Mouse (Mus musculus) layer of hippocampus, adult 18-20 months (tissue): ENCODE results near the gene Slc1a2. TPM values are rescaled to one million over a fixed set of nuclear protein-coding genes. Genes with fewer than 3 reads are reported as not detected.

Experiments used
- DNase-seq, 2 experiments: peaks; one replicate each; pipeline ENCODE4 v3.0.0; 2022; ENCODE audit warnings: low spot score in 2 of 2
- total RNA-seq, 2 experiments: library from RNA; stranded (reverse); gene quantifications; 2 replicates each; pipeline ENCODE4 v1.2.3; 2021

Slc1a2 gene
- total RNA-seq, 2 experiments from 2014 or later, result 1,741 to 1,763 TPM

DNA sequence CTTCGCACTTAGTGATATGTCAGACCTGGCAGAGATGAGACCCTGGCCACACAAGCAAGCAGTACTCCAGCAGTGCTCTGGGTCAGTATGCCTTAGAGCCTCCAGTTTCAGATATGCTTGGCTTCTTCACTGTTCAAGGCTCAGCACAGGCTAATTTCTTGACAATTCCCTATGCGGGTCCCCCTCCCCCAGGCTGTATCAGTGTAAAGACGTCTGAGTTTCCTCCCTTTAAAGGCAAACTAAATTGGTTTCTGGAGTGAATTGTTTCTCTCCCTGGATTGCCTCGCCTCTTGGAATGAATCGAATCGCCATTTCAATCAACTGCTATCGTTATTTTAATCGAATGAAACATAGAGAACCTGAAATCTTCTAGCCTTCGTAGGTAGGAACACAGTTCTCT lies 4.5 kb downstream of the Slc1a2 start:
- DNase-seq, result no peak

DNA sequence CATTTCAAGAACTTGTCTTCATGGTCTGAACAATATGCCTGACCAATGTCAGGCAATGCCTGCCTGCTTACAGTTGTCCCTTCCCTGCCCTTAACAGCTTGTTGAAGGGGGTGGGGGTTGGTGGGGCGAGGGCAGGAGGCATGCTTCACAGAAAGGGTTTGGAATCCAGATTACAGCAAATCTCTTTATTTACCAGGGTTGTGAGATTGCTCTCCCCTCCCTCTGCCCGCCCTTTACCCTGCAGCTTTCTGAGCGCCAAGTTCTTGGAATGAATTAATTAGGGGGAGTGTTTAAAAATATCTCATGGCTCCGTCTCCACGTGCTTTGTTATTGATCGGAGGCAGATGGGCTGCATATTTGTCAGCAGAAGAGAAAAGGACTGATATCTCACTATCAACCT lies 4.9 kb downstream of the Slc1a2 start:
- DNase-seq, result no peak

DNA sequence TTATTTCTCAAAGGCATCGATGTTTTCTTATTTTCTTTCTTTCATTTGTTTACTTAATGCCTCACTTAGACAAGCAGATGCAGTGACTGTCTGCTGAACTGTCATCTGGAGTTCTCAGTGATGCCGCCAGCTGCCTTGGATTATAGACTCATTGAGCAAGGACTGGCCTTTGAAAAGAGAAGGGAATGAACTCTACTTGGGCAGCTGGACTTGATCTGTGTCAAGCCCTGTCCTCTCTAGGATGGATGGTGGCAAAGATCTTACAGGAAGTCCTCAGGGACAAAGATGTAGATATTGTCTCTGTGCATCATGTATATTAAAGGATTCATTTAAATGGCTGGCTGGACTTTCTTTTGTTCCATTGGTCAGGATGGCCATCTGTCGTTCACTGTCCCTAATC lies 5.4 kb downstream of the Slc1a2 start:
- DNase-seq, result no peak

DNA sequence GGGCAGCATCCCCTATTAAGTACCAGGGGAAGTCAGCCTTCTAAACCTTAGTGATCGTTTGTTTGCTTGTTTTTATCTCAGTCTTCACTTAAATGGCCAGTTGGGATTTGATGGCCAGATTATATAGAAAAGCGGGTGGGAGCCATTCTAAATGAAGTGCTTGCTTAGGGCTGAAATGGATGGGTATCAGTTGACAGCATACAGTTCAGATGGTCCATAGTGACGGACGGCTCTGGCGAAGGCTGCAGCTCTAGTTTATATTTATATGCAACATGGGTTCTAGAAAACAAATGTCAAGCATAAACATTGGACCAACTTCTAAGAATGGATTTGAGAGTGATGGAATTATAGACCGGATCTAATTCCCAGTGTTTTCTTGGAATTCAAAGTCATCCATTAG lies 9.5 kb downstream of the Slc1a2 start:
- DNase-seq, result no peak

DNA sequence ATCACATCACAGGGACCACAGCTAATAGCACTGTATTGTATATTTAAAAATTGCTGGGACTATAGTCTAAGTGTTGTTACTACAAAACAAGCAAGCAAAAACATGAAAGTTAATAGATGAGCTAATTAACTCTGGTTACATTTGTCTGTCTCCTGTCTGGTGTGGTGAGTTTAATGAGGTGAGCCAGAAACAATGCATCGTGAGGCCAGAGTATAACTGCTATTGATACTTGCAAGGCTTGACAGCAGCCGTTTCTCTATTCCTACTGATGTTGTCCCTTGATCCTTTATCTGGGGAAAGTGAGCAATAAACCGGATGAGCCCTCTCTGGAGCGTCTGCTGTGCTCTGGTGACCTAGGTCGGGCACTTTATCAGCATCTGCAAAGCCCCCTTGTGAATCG lies 11.1 kb downstream of the Slc1a2 start:
- DNase-seq, result no peak

DNA sequence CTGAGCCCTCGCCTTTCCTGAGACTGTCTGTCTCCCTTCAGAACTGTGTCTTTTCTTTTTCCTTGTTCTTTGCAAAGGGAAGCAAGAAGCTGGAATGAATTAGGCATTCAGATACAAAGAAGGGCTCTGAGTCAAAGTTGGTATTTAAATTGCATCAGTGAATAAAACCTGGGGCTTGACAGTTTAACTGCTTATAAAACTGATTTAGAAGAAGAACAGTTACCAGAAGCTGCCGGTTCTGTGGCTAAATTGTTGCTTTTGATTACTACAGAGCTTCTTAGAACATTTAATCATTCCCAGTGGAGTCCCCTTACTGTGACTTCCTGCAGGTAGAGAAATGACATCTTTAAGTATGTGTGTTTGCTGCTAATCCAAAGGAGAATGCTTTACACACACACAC lies 16.1 kb downstream of the Slc1a2 start:
- no peak for DNase-seq

DNA sequence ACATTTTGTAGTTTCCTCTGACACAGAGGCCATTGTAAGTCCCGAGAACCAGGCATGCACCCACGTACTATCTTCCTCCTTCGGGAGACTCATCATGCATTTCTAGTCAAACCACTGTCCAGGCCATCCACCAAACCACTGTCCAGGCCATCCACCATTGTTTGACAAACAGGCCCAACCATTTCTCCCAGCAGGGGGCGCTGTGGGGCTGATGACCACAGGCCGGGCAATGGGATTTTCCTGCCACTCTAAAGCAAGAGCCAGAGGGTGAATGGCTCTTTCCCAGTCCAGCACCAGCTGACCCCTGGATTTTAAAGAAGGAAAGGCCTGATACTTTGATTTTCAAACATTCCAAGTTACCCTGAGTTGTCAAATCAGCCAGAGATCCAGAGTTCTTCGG lies 16.8 kb downstream of the Slc1a2 start:
- DNase-seq, result peak in 1 of 2 experiments; percentile 65

DNA sequence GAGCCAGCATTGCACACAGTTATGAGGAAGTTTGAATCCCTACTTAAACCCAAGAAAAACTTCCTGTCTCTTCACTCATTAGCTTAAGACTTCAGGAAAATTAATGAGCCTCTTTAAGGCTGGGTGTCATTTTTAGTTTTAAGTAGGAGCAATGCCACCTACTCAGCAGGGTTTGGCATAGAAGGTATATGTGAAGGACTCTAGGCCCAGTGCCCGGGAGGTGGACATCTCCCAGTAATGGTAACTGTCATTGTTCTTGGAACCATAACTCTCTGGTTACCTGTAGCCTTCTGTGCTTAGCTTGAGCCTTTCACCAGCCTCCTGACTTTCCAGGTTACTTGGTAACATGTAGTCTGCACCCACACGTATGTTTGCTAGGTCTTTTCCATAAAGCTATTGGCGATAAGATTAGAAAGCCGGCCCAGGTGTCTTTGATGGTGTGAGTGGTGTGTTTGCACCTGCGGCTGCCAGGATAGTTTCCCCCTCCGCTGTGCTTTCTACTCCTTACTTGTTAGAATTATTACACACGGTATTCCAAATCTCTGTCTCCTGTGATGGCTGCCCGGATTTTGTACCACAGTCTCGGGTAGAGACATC lies 18.4 kb downstream of the Slc1a2 start:
- DNase-seq, result no peak

DNA sequence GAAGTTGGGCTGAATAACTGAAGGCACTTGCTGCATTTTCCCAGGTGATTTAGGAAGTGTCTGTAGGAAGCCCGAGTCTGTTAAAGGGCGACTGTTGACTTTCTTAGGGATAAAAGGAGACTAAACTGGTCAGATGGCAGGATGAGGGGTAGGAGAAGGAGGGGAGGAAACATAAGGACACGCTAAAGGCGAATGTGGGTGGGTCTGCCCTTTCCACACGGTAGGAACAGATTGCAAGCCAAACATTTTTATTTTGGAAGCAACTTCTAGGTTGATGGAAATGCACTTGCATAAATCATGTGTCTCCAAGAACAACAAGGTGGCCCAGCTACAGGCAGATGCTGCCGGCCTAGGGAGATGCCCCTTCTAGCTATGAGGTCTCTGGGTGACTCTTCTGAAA lies 18.9 kb downstream of the Slc1a2 start:
- no peak for DNase-seq

DNA sequence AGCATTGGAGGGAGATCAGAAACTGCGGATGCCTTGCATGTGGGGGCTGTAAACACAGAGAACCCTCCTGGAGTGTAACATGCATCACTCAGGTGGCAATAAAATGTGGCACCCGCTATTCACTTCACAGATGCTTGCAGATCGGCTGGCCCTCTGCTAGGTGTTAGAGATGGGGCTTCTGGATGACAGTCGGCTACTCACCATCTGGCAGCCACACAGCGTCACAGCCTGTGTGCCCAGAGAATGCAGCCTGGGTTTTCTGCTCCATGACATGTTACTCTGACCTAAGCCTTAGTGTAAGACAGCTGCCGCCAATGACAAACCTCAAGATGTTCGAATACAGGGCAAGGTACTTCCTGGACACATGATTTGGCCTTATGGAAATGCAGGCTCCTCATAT lies 22.9 kb downstream of the Slc1a2 start:
- DNase-seq, result no peak

DNA sequence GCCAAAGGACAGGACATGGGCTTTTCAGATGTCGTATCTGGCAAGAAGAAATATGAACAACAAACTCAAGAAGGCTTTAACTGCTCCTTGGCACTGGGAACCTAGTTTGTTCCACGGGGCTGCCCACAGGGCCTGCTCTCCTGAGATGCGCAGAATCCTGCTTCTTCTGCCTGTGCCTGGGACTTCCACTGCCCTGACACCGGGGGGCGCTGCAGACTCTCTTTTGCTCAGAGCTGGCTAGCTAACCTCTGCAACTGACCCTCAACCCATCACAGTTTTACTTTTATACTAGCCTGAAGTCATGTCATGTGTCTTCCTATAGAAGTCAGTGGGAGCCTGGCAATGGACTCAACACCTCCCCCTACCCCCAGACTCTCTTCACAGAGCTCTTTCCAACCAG lies 23.7 kb downstream of the Slc1a2 start:
- peak in 1 of 2 experiments; percentile 57 for DNase-seq

DNA sequence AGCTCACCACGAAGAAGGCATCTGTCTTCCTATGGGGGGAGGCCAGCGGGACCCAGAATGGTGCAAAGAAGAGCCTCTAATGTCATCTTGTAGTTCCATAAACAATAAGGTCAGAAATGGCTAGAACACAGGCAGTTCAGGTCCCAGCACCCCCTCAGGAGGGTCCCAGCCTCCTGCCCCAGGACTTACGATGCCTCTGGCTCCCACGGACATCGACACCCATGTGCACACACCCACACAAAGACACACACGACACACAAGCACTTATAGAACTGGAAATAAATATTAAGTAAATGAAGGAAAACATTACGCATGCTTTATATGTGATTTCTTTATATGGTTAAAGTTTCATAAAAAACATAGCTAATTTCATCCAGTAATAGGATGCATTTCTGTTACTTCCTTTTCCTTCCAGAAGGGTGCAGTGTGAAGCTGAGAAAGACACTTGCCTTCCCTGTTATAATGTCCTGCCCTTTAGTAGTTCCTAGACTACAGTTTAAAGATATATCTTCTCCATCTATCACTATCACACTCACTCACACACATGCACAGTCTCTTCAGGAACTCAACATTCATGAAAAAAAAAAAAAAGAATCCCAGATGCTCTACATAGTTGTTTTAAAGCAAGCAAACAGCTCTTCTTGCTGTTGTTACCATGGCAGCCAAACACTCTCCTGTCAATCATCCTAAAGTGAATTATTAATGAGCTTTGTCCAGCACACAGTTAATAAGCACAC lies 27.1 kb downstream of the Slc1a2 start:
- no peak for DNase-seq

DNA sequence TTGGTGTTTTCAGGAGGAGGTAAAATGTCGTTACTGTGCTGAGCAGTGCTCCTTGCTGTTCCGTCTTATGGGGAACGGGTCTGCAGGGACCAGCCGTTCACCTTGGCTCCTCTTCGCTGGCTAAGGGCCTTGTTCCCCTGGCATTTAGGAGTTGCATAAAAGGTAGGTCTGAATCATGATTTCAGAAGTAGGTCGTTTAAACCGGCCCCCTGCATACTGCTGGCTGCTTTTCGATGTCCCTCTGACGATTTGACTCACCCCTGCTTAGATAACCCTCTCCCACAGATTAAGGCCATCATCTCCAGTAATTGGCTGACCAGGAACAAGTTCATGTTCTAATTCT lies 27.6 kb downstream of the Slc1a2 start:
- DNase-seq, result no peak

DNA sequence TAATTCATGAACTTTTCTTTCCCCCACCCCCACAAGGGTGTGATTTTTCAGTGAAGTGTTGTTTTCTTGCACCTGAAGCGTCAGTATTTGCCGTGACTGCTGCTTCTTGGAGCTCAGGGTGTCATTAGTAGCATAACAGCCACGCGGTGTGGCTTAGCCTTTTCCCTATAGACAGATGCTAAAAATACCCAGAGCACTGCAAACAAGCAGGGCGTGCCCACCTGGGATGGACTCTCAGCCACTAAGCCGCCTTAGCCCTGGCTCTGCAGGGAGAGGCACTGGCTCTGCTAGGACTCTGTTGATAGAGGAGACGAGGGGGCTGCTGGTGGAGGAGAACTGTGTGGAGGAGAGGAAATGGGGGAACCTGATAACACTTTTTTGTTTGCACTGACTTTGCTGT lies 35.1 kb downstream of the Slc1a2 start:
- no peak for DNase-seq

DNA sequence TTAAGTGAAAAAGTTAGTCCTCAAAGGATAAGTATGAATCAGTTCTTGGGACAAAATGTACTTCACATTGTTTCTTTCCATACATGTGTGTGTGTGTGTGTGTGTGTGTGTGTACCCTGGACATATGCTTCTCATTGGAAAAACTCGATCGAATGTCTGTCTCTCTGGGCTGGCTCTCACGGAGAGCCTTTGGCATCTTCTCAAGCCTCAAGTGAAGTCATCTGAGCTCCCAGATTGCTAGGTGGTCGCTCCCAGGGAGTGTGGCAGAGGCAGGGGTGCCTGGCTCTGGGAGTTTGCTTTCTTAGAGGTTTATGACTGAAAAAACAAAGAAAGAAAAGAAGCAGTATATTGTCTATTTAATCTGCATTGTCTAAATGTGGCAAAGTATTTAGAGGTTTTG lies 36.3 kb downstream of the Slc1a2 start:
- no peak for DNase-seq

DNA sequence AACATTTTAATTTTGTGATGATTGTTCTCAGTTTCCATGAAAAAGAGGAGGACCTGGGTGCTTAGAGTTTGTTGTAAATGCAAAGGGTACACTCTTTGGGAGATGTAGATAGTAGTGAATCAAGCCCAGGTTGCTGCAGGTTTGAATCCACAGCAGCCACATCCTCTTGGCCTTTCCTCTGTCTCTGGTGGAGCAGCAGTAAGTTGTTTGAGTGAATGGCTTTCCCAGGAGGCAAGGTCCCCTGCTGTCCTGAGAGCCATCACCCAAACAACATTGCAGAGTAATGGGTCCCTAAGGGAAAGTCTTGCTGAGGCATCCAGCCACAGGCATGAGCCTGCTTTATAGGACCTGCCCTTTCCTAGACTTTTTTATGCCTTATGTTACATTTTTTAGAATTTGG lies 37.1 kb downstream of the Slc1a2 start:
- no peak for DNase-seq

DNA sequence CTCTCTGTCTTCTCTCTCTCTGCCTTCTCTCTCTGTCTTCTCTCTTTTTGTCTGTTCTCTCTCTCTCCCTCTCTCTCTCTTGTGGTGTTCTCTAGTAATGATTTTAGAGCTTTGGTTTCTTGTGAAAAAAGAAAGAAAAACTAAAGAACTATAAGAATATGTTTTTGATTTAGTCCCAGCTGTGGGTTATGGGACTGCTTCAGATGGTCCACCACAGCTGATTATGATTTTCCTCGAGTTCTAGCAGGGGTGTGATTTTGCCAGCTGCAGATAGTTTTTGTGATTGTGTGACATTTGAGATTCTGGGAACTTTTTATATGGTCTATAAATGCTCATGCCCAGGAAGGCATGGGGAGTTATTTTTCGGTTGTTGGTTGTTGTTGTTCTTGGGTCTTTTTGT lies 39.3 kb downstream of the Slc1a2 start:
- no peak for DNase-seq

DNA sequence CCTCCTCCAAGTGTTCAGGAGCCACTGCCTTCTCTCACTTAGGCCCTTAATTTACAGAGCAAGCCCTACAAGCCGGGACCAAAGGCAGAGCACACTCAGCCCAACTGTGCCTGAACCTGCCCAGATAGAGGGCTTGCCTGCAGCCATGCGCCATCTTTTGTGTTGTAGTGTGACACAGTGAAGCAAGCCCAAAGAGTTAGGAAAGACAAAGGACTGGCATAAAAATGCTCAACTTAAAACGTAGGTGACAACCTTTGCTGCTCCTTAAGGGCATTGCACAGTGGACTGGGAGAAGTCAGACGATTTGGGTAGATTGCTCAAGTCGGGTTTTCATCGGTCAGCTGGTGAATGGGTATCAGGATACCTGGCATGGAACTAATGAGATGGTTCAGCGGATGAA lies 41.5 kb downstream of the Slc1a2 start:
- no peak for DNase-seq

DNA sequence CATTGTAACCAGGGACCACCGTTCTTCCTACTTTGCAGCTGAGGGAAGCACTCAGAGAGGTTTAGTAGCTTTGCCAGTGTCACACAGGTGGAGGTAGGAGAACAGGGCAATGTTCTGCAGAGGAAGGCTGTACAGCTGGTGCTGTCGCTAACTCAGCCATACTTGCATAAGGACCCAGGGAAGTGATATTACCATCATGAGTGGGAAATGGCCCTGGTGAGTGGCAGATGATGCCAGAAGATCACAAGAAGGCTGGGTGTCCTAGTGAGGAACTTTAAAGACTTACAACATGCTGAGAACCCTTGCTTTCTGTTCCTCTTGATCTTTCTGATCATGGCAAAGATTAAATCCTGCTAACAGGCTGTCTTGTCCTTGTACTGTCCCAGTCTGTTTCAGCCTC lies 42.2 kb downstream of the Slc1a2 start:
- no peak for DNase-seq

DNA sequence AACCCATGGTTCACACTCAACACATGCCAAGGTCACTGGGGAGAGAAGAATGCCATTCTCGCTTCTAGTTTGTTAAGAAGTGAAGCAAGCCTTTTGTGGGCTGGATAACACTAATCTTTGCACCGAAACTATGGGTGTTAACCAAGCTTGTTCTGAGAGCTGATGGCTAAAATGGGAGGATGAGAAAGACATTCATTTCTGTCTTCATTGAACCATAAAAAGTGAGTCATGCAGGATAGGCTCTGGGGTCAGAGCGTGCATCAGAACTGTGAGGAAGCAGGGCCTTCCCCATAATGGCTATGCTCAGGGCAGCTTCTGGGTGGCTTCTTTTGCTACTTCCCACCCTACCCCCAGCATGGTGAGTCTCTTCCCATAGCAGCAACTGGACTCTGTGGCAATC lies 42.9 kb downstream of the Slc1a2 start:
- DNase-seq, result no peak

DNA sequence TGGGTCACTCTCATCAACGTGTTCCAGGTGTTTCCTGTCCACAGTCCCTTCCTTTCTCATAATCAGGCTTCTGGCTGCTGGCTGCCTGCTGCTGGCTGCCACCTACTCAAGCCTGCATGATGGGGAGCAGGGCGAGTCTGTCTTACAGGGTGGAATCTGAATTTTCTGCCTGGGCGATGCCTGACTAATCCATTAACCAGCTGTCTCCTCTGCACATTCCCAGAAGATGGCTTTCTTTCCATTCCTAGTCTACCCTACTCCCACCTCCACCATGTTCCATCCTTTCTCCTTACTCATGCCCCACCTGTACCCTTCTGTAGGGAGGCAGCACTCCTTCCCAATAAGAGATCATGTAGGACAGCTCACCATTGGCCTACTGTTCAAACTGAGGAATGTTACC lies 45.1 kb downstream of the Slc1a2 start:
- DNase-seq, result peak; percentile 62 to 71

DNA sequence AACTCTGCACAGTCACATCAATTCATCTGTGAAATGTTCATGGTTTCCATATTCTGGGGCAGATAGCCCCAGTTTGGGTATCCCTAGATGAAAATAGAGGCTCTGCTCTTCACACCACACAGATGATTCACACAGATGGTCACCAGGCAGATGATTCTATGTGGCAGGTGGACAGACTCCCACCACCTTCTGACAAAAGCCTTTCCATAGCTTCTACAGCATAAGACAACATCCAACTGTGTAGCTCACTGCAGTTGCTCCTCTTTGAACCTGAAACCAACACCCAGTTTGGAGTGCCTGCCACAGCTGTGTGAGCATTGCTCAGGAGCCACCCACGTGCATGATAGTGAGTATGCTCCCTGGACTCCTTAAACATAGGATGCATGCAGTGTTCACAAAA lies 46.3 kb downstream of the Slc1a2 start:
- peak; percentile 30 to 75 for DNase-seq

DNA sequence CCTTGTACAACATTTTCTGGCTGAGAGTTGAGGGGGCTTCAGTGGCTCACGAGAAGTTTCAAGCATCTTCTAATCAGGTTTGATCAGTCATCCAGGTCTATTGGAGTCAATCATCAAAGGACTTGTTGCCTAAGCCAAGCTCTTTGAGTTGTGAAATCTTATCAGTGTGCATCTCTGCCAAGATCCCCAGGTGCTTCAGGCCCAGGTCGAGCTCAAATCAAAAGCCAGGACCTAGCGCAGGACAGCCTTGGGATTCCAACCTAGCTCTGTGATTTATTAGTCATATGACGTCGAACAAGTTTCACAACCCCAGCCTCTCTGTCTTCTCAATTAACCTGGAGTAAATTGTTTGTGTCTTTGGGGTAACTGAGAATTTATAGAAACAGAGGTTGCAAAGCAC lies 53.1 kb downstream of the Slc1a2 start:
- DNase-seq, result no peak

DNA sequence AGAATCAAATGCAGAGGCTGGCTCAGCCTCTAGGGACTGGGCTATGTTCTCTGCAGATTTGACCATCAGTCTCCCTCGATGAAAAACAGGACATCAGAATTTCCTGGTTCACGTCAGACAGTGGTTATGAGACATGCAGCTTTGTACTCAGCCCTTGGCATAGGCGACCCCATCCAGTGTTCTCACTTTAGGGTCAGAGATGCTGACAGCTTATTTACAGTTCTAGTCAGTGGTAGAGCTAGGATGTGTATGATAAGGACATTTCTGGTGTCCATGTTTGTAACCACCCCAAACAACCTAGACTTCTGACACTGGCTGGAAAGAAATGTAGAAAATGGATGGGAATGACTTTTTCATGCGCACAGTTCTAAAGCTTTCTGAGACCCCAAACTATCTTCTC lies 53.6 kb downstream of the Slc1a2 start:
- DNase-seq, result no peak
